Mouse (Mus musculus): ENCODE data around the gene Fbxo17. TPM values are rescaled to one million over a fixed set of nuclear protein-coding genes. Genes with fewer than 3 reads are reported as not detected.

Fbxo17 gene
- polyA plus RNA-seq, 1 experiment from 2014 or later: 8.0 TPM

DNA sequence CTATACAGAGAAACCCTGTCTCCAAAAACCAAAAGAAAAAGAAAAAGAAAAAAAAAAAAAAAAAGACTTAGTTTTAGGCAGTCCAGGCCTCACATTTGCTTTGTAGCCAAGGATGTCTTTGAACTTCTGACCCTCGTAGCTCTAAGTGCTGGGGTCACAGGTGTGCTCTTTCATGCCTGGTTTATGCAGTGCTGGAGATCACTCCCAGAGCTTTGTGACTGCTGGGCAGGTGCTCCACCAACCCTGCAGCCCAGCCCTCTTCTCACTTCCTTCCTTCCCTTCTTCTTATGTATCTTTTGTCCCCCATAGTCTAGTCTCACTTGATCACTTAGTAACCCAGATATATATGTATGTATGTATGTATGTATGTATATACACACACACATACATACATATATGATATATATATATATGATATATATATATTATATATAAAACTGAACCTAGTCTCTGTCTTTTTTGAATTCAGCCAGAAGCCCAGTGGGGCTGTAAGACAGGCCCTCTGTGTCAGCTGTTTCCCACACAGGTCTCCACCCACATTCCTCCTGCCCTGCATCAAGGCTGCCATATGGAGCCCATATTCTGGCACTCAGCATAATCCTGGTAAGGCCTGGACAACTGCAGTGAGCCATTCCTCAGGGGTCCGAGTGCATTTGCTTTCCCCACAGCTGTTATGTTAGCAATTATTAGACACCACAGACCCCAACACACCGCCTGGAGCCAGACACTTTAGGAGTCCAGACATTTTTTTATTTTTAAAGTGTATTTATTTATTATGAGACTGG, 4.3 kb downstream of the Fbxo17 start:
- Histone ChIP-seq H3K4me2 (no peak overlapping the region), H3K27me3 (no peaks in the 10 kb centered on the region), H3K4me3 (replicated peaks) (no peak overlapping the region), H3K9ac (no peak overlapping the region), H3K9me3 (no peaks in the 10 kb centered on the region), H3K4me1 (peaks cover 10% of the 10 kb centered on the region), H3K27ac (no peak overlapping the region), H3K36me3 (replicated peaks) (no peaks in the 10 kb centered on the region)
- ATAC-seq (ENCODE audit: low FRiP score): no peak
- WGBS: 73% methylated on average over 3 of the region's 3 CpGs

GRCm38 (mm10) chr7:28722079-28722478, 5.5 kb downstream of the Fbxo17 start:
- no peak overlapping the region for H3K9ac ChIP-seq
- peaks cover 2% of the 10 kb centered on the region; the same call in 1 of the 2 replicates for H3K4me1 ChIP-seq
- H3K36me3 ChIP-seq (replicated peaks): no peaks in the 10 kb centered on the region
- WGBS: 93% methylated on average over 7 of the region's 7 CpGs
- no peaks in the 10 kb centered on the region for H3K9me3 ChIP-seq
- no peak overlapping the region for H3K4me2 ChIP-seq
- no peak overlapping the region for H3K4me3 ChIP-seq (replicated peaks)
- ATAC-seq (ENCODE audit: low FRiP score): no peak
- H3K27me3 ChIP-seq: no peaks in the 10 kb centered on the region
- H3K27ac ChIP-seq: no peak overlapping the region

GRCm38 (mm10) chr7:28724613-28725012, 8.0 kb downstream of the Fbxo17 start:
- Histone ChIP-seq H3K9me3 (no peaks in the 10 kb centered on the region), H3K4me1 (0 out of 2 replicates have a peak, but pooled peaks cover 5% of the 10 kb centered on the region), H3K9ac (no peak overlapping the region), H3K27me3 (no peaks in the 10 kb centered on the region), H3K36me3 (replicated peaks) (no peaks in the 10 kb centered on the region), H3K4me2 (no peak overlapping the region), H3K4me3 (replicated peaks) (no peak overlapping the region), H3K27ac (no peak overlapping the region)
- ATAC-seq (ENCODE audit: low FRiP score): no peak
- 93% methylated on average over 2 of the region's 2 CpGs for WGBS

DNA sequence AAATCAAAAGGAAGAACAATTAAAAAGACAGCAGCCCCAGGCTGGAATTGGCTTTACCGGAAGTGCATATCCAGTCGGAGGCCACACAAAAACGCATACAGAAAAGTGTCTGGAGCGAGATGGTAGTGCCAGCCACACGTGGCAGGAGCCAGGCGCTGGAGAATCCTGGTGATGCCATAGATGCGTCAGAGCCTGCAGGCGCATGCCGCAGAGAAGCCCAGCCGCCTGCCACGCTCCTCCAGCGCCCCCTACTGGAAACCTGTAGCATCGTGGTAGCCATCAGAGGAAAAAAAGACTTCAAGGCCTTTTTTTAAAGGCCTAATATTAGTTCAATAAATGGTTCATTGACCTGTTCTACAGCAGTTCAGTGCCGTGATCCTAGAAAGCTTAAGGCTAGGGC, 10.0 kb downstream of the Fbxo17 start:
- no peak overlapping the region for H3K4me3 ChIP-seq (replicated peaks)
- ATAC-seq (ENCODE audit: low FRiP score): 0 out of 2 replicates have a peak, but pooled peaks have one; percentile 55
- no peak overlapping the region for H3K27ac ChIP-seq
- H3K4me2 ChIP-seq: peak overlapping the region; percentile 19; the same call in 1 of the 2 replicates
- H3K4me1 ChIP-seq: 0 out of 2 replicates have a peak, but pooled peaks cover 5% of the 10 kb centered on the region
- H3K9me3 ChIP-seq: no peaks in the 10 kb centered on the region
- H3K36me3 ChIP-seq (replicated peaks): no peaks in the 10 kb centered on the region
- H3K27me3 ChIP-seq: peaks cover 6% of the 10 kb centered on the region; the same call in 1 of the 2 replicates
- WGBS: 8% methylated on average over 14 of the region's 14 CpGs
- no peak overlapping the region for H3K9ac ChIP-seq

DNA sequence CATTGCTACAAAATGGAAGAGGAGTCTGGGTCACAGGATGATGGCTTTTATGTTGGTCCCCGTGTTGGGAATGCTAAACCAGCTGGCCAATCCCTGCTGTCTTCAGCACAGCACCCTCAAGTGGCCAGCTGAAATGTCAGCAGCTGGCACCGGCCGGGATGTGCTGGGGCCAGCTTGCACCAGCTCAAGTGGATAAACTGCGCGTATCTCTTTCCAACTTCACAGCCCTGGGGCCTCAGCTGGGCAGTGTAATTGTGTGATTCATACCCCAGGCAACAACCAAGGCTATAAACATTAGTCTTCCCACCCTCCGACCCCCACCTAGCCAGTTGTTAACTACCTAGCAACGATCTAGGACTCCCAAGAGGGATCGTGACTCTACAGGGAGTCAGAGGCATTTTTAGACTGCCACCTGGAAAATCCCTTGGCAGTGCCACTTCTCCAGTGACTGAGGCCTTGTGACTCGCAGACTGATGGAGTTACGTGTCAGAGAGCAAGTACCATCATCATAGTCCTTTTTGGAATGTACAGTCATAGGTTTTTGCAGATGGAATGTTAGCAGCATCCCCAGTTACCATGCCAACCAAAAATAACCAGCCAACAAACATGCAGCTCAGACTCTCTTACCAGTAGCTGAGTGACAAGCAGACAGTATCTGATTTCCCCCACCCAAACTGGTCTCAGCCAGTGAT, 11.2 kb downstream of the Fbxo17 start:
- no peak for ATAC-seq (ENCODE audit: low FRiP score)
- Histone ChIP-seq H3K4me1 (peaks cover 11% of the 10 kb centered on the region), H3K9ac (no peak overlapping the region), H3K4me3 (replicated peaks) (no peak overlapping the region), H3K36me3 (replicated peaks) (no peaks in the 10 kb centered on the region), H3K9me3 (no peaks in the 10 kb centered on the region), H3K27me3 (peaks cover 18% of the 10 kb centered on the region; the same call in 1 of the 2 replicates), H3K4me2 (no peak overlapping the region), H3K27ac (no peak overlapping the region)
- WGBS: 61% methylated on average over 10 of the region's 10 CpGs

- no peak overlapping the region for H3K27ac ChIP-seq
- H3K9ac ChIP-seq: peak overlapping the region; percentile 47; the same call in 1 of the 2 replicates
- H3K27me3 ChIP-seq: peaks cover 21% of the 10 kb centered on the region; the same call in 1 of the 2 replicates
- peaks cover 20% of the 10 kb centered on the region for H3K4me1 ChIP-seq
- H3K4me3 ChIP-seq (replicated peaks): peak overlapping the region; percentile 45
- H3K9me3 ChIP-seq: no peaks in the 10 kb centered on the region
- ATAC-seq (ENCODE audit: low FRiP score): peak; percentile 76
- 2% methylated on average over 56 of the region's 58 CpGs for WGBS
- H3K4me2 ChIP-seq: peak overlapping the region; percentile 75
- 0 out of 2 replicates have a peak, but pooled peaks cover 4% of the 10 kb centered on the region for H3K36me3 ChIP-seq (replicated peaks)
These were observed 15.9 kb downstream of the Fbxo17 start for GRCm38 (mm10) chr7:28732341-28733142.

- H3K27ac ChIP-seq: no peak overlapping the region
- no peak for ATAC-seq (ENCODE audit: low FRiP score)
- no peak overlapping the region for H3K9ac ChIP-seq
- peak overlapping the region; percentile 75 for H3K4me2 ChIP-seq
- 5% methylated on average over 11 of the region's 11 CpGs for WGBS
- H3K4me1 ChIP-seq: peaks cover 16% of the 10 kb centered on the region
- H3K27me3 ChIP-seq: peaks cover 21% of the 10 kb centered on the region; the same call in 1 of the 2 replicates
- H3K36me3 ChIP-seq (replicated peaks): peaks cover 8% of the 10 kb centered on the region
- H3K4me3 ChIP-seq (replicated peaks): peak overlapping the region; percentile 45
- H3K9me3 ChIP-seq: no peaks in the 10 kb centered on the region
These were observed 16.6 kb downstream of the Fbxo17 start for GRCm38 (mm10) chr7:28733211-28733610.

- Histone ChIP-seq H3K9me3 (no peaks in the 10 kb centered on the region), H3K9ac (no peak overlapping the region), H3K27me3 (peaks cover 21% of the 10 kb centered on the region; the same call in 1 of the 2 replicates), H3K4me3 (replicated peaks) (no peak overlapping the region), H3K36me3 (replicated peaks) (peaks cover 25% of the 10 kb centered on the region), H3K27ac (no peak overlapping the region), H3K4me2 (no peak overlapping the region), H3K4me1 (peaks cover 16% of the 10 kb centered on the region)
- WGBS: 88% methylated on average over 6 of the region's 6 CpGs
- ATAC-seq (ENCODE audit: low FRiP score): no peak
These were observed 19.1 kb downstream of the Fbxo17 start for GRCm38 (mm10) chr7:28735701-28736100.

DNA sequence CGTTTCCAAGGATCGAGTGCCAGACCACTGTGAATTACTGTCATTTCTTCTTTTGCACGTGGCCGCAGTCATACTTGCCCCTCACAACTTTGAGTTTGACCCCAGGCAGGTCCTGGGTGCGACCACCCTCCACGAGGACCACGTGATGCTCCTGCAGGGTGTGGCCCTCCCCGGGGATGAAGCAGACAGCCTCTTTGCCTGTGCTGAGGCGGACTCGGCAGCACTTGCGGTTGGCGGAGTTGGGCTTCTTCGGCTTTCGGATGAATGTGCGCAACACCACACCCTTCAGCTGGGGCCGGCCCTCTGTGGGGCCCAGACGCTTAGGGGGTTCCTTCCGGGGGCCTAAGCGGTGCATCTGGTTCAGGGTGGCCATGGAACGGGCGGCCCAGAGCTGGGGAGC, 23.2 kb downstream of the Fbxo17 start:
- ATAC-seq (ENCODE audit: low FRiP score): no peak
- WGBS: 95% methylated on average over 21 of the region's 21 CpGs
- H3K36me3 ChIP-seq (replicated peaks): peaks cover 28% of the 10 kb centered on the region

DNA sequence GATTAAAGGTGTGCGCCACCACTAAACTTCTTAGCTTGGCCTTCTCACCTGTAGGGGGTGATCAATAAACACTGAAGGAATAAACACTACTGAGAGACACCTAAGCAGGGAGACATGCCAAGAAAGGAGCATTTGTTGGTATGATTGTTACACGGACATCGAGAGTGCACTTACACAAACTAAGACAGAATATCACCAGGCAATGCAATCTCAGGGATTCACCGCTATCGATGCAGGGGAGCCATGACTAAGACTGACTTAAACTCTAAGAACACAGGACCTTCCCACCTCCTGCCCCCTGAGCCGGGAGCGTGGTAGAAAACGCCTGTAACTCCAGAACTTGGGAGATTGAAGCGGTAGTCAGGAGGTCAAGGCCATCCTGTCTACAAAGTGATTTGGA, 24.3 kb downstream of the Fbxo17 start:
- Histone ChIP-seq H3K27ac (no peak overlapping the region), H3K27me3 (no peaks in the 10 kb centered on the region), H3K4me1 (peaks cover 15% of the 10 kb centered on the region), H3K9ac (peak overlapping the region; percentile 82), H3K9me3 (no peaks in the 10 kb centered on the region), H3K36me3 (replicated peaks) (peaks cover 32% of the 10 kb centered on the region), H3K4me3 (replicated peaks) (peak overlapping the region; percentile 65), H3K4me2 (peak overlapping the region; percentile 91)
- ATAC-seq (ENCODE audit: low FRiP score): no peak
- WGBS: 42% methylated on average over 9 of the region's 9 CpGs

More for the DNA sequence above, 23.2 kb downstream of the Fbxo17 start:
- Histone ChIP-seq H3K27ac (no peak overlapping the region), H3K4me1 (peaks cover 15% of the 10 kb centered on the region), H3K27me3 (no peaks in the 10 kb centered on the region), H3K4me3 (replicated peaks) (no peak overlapping the region), H3K4me2 (no peak overlapping the region), H3K9me3 (no peaks in the 10 kb centered on the region), H3K9ac (no peak overlapping the region)

GRCm38 (mm10) chr7:28741368-28741708, 24.7 kb downstream of the Fbxo17 start:
- Histone ChIP-seq H3K4me2 (peak overlapping the region; percentile 91), H3K4me3 (replicated peaks) (peak overlapping the region; percentile 65), H3K27me3 (no peaks in the 10 kb centered on the region), H3K36me3 (replicated peaks) (peaks cover 36% of the 10 kb centered on the region), H3K9ac (peak overlapping the region; percentile 82), H3K9me3 (no peaks in the 10 kb centered on the region), H3K27ac (peak overlapping the region; percentile 71; the same call in 1 of the 2 replicates), H3K4me1 (peaks cover 15% of the 10 kb centered on the region)
- 0% methylated on average over 13 of the region's 13 CpGs for WGBS
- ATAC-seq (ENCODE audit: low FRiP score): peak; percentile 51
